Mouse (Mus musculus) left cerebral cortex, postnatal 36 days (tissue): Measurements from ENCODE around the gene Vat1l. TPM values are rescaled to one million over a fixed set of nuclear protein-coding genes. Genes with fewer than 3 reads are reported as not detected.

ENCODE experiments used
- DNase-seq, 2 experiments: peaks; one replicate each; pipeline ENCODE4 v3.0.0; 2021 to 2022; ENCODE audit warnings: low spot score in 2 of 2, mixed read lengths in 1 of 2
- intact Hi-C: fragments of 180-260 bp; cut with DNase I; formaldehyde crosslinking; loops from one replicate; pipeline ENCODE4 v1.15.1; 2025
- total RNA-seq, 2 experiments: library from RNA; stranded (reverse); gene quantifications; 2 replicates each; pipeline ENCODE4 v1.2.3; 2021

Gene Vat1l
- total RNA-seq, 2 experiments from 2014 or later = 35.3 to 49.9 TPM

- intact Hi-C loops = no loop called here
- DNase-seq = peak; percentile 57 to 73
Observed at GRCm38 (mm10) chr8:114294889-114295748, 89.7 kb downstream of the Vat1l start.

GRCm38 (mm10) chr8:114295749-114296067 is 90.3 kb downstream of the Vat1l start:
- no peak for DNase-seq
- intact Hi-C loops = no loop called here

- no peak for DNase-seq
- intact Hi-C loops = no loop called here
Observed at GRCm38 (mm10) chr8:114298253-114298652, 92.8 kb downstream of the Vat1l start.

- DNase-seq = no peak
- intact Hi-C loops = no loop called here
Observed at GRCm38 (mm10) chr8:114300072-114300471, 94.7 kb downstream of the Vat1l start.

GRCm38 (mm10) chr8:114306296-114306695 is 100.9 kb downstream of the Vat1l start:
- intact Hi-C loops = no loop called here
- DNase-seq = no peak

GRCm38 (mm10) chr8:114314669-114315325 is 109.4 kb downstream of the Vat1l start:
- DNase-seq = no peak
- intact Hi-C loops = no loop called here

- DNase-seq = no peak
- intact Hi-C loops = no loop called here
Observed at GRCm38 (mm10) chr8:114318161-114318560, 112.7 kb downstream of the Vat1l start.

GRCm38 (mm10) chr8:114322096-114322495 is 116.7 kb downstream of the Vat1l start:
- intact Hi-C loops = no loop called here
- DNase-seq = no peak

- intact Hi-C loops = no loop called here
- no peak for DNase-seq
Observed at GRCm38 (mm10) chr8:114331928-114332327, 126.5 kb downstream of the Vat1l start.

GRCm38 (mm10) chr8:114332949-114333348 is 127.5 kb downstream of the Vat1l start:
- no peak for DNase-seq
- intact Hi-C loops = no loop called here

- intact Hi-C loops = no loop called here
- DNase-seq = no peak
Observed at GRCm38 (mm10) chr8:114335721-114336120, 130.3 kb downstream of the Vat1l start.

- intact Hi-C loops = no loop called here
- DNase-seq = no peak
Observed at GRCm38 (mm10) chr8:114342276-114342675, 136.9 kb downstream of the Vat1l start.

GRCm38 (mm10) chr8:114344789-114345188 is 139.4 kb downstream of the Vat1l start:
- DNase-seq = no peak
- intact Hi-C loops = no loop called here

GRCm38 (mm10) chr8:114346045-114346444 is 140.6 kb downstream of the Vat1l start:
- DNase-seq = no peak
- intact Hi-C loops = no loop called here

GRCm38 (mm10) chr8:114351643-114352427 is 146.4 kb downstream of the Vat1l start:
- intact Hi-C loops = no loop called here
- peak; percentile 27 to 58 for DNase-seq

- DNase-seq = no peak
- intact Hi-C loops = no loop called here
Observed at GRCm38 (mm10) chr8:114360506-114360905, 155.1 kb downstream of the Vat1l start.

GRCm38 (mm10) chr8:114363167-114363566 is 157.8 kb downstream of the Vat1l start:
- DNase-seq = no peak
- intact Hi-C loops = no loop called here

GRCm38 (mm10) chr8:114363656-114364055 is 158.2 kb downstream of the Vat1l start:
- intact Hi-C loops = no loop called here
- no peak for DNase-seq

- intact Hi-C loops = loop anchor here (1.0 to 5.0 kb wide), 2 partner anchors 288 to 702 kb away; no protein-coding TSS in a partner anchor
- peak; percentile 63 to 74 for DNase-seq
Observed at GRCm38 (mm10) chr8:114369038-114369976, 163.9 kb downstream of the Vat1l start.
